Mouse (Mus musculus) E14TG2a.4 (cell line): ENCODE results near the gene Iqcf4.

Experiments used
- CTCF ChIP-seq: conservative IDR thresholded peaks from 2 replicates; pipeline ENCODE4 v1.5.1; 2014; ENCODE audit warnings: low read length
- NANOG ChIP-seq: IDR thresholded peaks from 2 replicates; pipeline ENCODE4 v1.6.1; 2014; ENCODE audit warnings: borderline replicate concordance, low read length, mixed read lengths
- POU5F1 ChIP-seq: IDR thresholded peaks from 2 replicates; pipeline ENCODE4 v1.6.1; 2014; ENCODE audit warnings: low read length, borderline replicate concordance

- no peak; the same call in 1 of the 2 replicates for TF ChIP-seq CTCF
- no peak for TF ChIP-seq POU5F1
- TF ChIP-seq NANOG = no peak
These were observed 21.4 kb upstream of the Iqcf4 start for GRCm38 (mm10) chr9:106592158-106592557.
